Mouse (Mus musculus) midbrain, postnatal 0 days (tissue): ENCODE data around the gene Piwil4. TPM values are rescaled to one million over a fixed set of nuclear protein-coding genes. Genes with fewer than 3 reads are reported as not detected.
"Not testable (repeated sequence)": the region's sequence is repeated elsewhere in the genome, so short reads cannot be mapped to it uniquely, and the experiment has no call there.

Source experiments
- ATAC-seq: fragments of 200-750 bp; cut with Nextera tagmentation; 2 replicates; pipeline ENCODE4 v1.8.0; 2017; ENCODE audit warnings: moderate number of reproducible peaks, mild to moderate bottlenecking, moderate TSS enrichment, moderate library complexity; ENCODE audit not compliant: low FRiP score
- DNase-seq: peaks from one replicate; pipeline ENCODE4 v3.0.0-alpha.2; 2015; ENCODE audit warnings: low spot score
- H3K27ac ChIP-seq: fragments of 300-500 bp; sonication (generic); 2 replicates; pipeline ENCODE4 v1.5.1; 2014; ENCODE audit warnings: low read depth, mild to moderate bottlenecking, low read length, mixed read lengths
- H3K27me3 ChIP-seq: fragments of 300-500 bp; sonication (generic); 2 replicates; pipeline ENCODE4 v1.6.1; 2014; ENCODE audit warnings: low read length, control low read depth, mixed read lengths; ENCODE audit not compliant: insufficient read depth
- H3K36me3 ChIP-seq: fragments of 300-500 bp; sonication (generic); 2 replicates; pipeline ENCODE4 v1.6.1; 2014; ENCODE audit warnings: low read length, control low read depth, mixed read lengths; ENCODE audit not compliant: insufficient read depth
- H3K4me1 ChIP-seq: fragments of 300-500 bp; sonication (generic); 2 replicates; pipeline ENCODE4 v1.6.1; 2014; ENCODE audit warnings: mild to moderate bottlenecking, control low read depth, antibody characterized with exemption, low read length, mixed read lengths; ENCODE audit not compliant: insufficient read depth
- H3K4me2 ChIP-seq: fragments of 300-500 bp; sonication (generic); 2 replicates; pipeline ENCODE4 v1.6.1; 2014; ENCODE audit warnings: low read depth, mild to moderate bottlenecking, low read length, mixed read lengths; ENCODE audit not compliant: poor library complexity, severe bottlenecking
- H3K4me3 ChIP-seq: fragments of 300-500 bp; sonication (generic); 2 replicates; pipeline ENCODE4 v1.5.1; 2014; ENCODE audit warnings: low read depth, mild to moderate bottlenecking, low read length, moderate library complexity
- H3K9ac ChIP-seq: fragments of 300-500 bp; sonication (generic); replicated peaks from 2 replicates; pipeline ENCODE4 v1.6.1; 2014; ENCODE audit warnings: mild to moderate bottlenecking, low read length, moderate library complexity, mixed read lengths; ENCODE audit not compliant: poor library complexity, severe bottlenecking
- H3K9me3 ChIP-seq: fragments of 300-500 bp; sonication (generic); 2 replicates; pipeline ENCODE4 v1.6.1; 2016; ENCODE audit warnings: low read length, control low read depth
- CTCF ChIP-seq: IDR thresholded peaks from 2 replicates; pipeline ENCODE4 v1.5.1; 2016; ENCODE audit warnings: antibody characterized with exemption, mild to moderate bottlenecking
- WGBS: fragments of 180-500 bp; shearing (Covaris S2); extraction: QIAGEN DNeasy Blood & Tissue Kit; methylation state at CpG from one replicate; pipeline ENCODE4 v1.1.7; 2014; 5-methylcytosine and 5-hydroxymethylcytosine counted together
- polyA plus RNA-seq: library from polyadenylated mRNA; unstranded; fragments of >200 nt; fragmentation: Nextera tagmentation; extraction: Ambion mirVana; gene quantifications from 2 replicates; pipeline ENCODE4 v1.2.1, GENCODE M21; 2015
- total RNA-seq: library from RNA; depleted of rRNA; stranded (reverse); fragments of >200 nt; gene quantifications from 2 replicates; pipeline ENCODE4 v1.2.3, GENCODE M21; 2014

Piwil4 gene
- total and polyA plus RNA-seq, 2 experiments from 2014 or later: 0.49 to 1.3 TPM

- Histone ChIP-seq H3K27me3 (no peaks in the 10 kb centered on the region), H3K4me1 (no peaks in the 10 kb centered on the region), H3K27ac (no peak overlapping the region), H3K9me3 (no peaks in the 10 kb centered on the region; the same call in 1 of the 2 replicates), H3K4me2 (no peak overlapping the region), H3K4me3 (no peak overlapping the region), H3K36me3 (no peaks in the 10 kb centered on the region), H3K9ac (no peak overlapping the region)
- 73% methylated on average over 2 of the region's 2 CpGs for WGBS
- no peak for TF ChIP-seq CTCF
- DNase-seq (no peak), ATAC-seq (no peak)
Observed at GRCm38 (mm10) chr9:14680584-14680983, 59.9 kb downstream of the Piwil4 start.

GRCm38 (mm10) chr9:14675707-14676691 is 64.5 kb downstream of the Piwil4 start:
- no peak for ATAC-seq
- Histone ChIP-seq H3K4me2 (no peak overlapping the region), H3K36me3 (no peaks in the 10 kb centered on the region), H3K9me3 (no peaks in the 10 kb centered on the region; the same call in 1 of the 2 replicates), H3K27ac (no peak overlapping the region), H3K27me3 (no peaks in the 10 kb centered on the region), H3K4me3 (no peak overlapping the region), H3K4me1 (no peaks in the 10 kb centered on the region), H3K9ac (no peak overlapping the region)
- 61% methylated on average over 9 of the region's 9 CpGs for WGBS
- no peak for TF ChIP-seq CTCF
- DNase-seq: no peak

DNA sequence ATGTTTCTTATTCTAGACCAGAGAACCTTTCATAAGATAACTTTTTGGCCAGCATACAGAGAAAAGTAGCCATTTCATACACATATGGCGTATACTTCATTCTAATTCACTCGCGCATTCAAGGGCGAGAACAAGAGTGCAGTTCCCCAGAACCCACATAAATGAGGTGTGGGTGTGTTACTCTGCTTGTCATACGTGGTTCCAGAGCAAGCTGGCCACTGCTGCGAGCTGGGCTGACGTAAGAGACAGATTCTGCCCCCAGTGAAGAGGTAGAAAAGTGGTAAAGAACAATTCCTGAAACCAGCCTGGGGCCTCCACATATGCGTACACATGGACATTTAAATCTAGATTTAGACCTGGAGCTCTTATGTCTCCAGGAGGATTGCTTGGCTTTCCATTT is 66.0 kb downstream of the Piwil4 start:
- ATAC-seq (no peak), DNase-seq (no peak)
- no peak for TF ChIP-seq CTCF
- no peaks in the 10 kb centered on the region for H3K27me3 ChIP-seq
- 94% methylated on average over 8 of the region's 8 CpGs for WGBS
- no peak overlapping the region for H3K4me2 ChIP-seq
- H3K9ac ChIP-seq: no peak overlapping the region
- no peak overlapping the region for H3K27ac ChIP-seq
- no peaks in the 10 kb centered on the region for H3K36me3 ChIP-seq
- H3K4me3 ChIP-seq: no peak overlapping the region
- H3K9me3 ChIP-seq: no peaks in the 10 kb centered on the region; the same call in 1 of the 2 replicates
- H3K4me1 ChIP-seq: no peaks in the 10 kb centered on the region

DNA sequence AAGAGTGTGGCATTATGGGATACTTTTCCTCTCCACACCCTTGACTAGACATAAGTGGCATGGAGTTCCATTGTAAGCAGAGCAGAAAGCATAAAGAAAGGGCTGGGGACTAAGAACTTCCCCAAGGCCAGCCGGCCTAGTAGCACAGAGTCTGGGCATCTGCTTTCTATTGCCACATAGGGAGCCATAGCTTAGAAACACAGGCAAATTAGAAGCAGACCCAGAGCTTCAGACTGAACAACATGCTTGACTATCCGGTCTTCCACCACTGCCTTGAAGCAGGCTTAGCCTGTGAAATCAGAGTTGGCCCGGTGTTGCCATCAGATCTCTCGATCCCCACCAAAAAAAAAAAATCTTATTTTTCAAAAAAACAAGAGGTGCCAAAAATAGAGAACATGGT is 67.4 kb downstream of the Piwil4 start:
- Histone ChIP-seq H3K36me3 (no peaks in the 10 kb centered on the region), H3K27ac (no peak overlapping the region), H3K9ac (no peak overlapping the region), H3K4me2 (no peak overlapping the region), H3K4me3 (no peak overlapping the region), H3K27me3 (no peaks in the 10 kb centered on the region), H3K4me1 (no peaks in the 10 kb centered on the region), H3K9me3 (no peaks in the 10 kb centered on the region)
- WGBS: 85% methylated on average over 4 of the region's 4 CpGs
- no peak for TF ChIP-seq CTCF
- DNase-seq (no peak), ATAC-seq (no peak)

DNA sequence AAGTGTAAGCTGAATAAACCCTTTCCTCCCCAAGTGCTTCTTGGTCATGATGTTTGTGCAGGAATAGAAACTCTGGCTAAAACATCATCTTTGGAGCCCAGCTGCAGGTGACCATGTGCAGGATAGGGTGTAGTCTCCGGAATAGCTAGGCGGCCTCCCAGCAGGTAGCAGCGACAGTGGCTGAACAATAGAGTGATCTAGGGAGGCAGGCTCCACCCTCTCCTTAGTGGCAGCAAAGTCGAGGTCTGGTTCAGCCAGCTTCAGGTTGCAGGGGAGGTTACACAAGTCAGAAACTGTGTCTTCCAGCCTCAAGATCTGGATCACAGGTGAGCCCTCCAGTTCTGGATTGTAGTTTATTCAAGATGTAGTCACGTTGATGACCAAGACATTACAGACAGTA is 68.6 kb downstream of the Piwil4 start:
- not testable (repeated sequence) for ATAC-seq, H3K4me2 ChIP-seq, H3K9ac ChIP-seq, H3K4me3 ChIP-seq, H3K27me3 ChIP-seq, H3K4me1 ChIP-seq, DNase-seq, H3K36me3 ChIP-seq, H3K9me3 ChIP-seq, H3K27ac ChIP-seq
- WGBS: 35% methylated on average over 5 of the region's 5 CpGs

DNA sequence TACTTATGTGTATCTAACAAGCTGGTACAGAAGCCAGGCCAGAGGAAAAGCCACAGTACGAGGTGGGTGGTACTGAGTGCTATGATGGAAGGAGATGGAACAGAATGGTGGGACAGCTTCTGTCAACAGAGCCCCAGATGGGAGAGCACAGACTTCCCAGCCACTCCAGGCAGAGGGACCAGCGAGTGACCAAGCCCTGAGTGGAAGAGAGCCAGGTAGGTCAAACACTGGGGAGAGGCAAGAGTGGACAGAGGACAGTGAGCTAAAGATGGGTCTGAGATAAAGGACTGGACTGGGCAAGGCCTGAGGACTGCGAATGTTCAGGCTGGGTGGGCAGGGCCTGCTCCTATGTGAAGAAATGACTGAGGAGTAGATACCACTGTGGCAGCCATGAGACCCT is 72.2 kb downstream of the Piwil4 start:
- H3K27ac ChIP-seq: no peak overlapping the region
- H3K4me3 ChIP-seq: no peak overlapping the region
- WGBS: 87% methylated on average over 3 of the region's 3 CpGs
- no peak for TF ChIP-seq CTCF
- H3K27me3 ChIP-seq: no peaks in the 10 kb centered on the region
- ATAC-seq (no peak), DNase-seq (no peak)
- no peaks in the 10 kb centered on the region for H3K36me3 ChIP-seq
- no peak overlapping the region for H3K9ac ChIP-seq
- H3K4me1 ChIP-seq: no peaks in the 10 kb centered on the region
- H3K9me3 ChIP-seq: no peaks in the 10 kb centered on the region
- no peak overlapping the region for H3K4me2 ChIP-seq
